9 mouse cellular contexts compared by ENCODE assay signal in genomic region chr17:79894054-79894453, GRCm38 (mm10). TPM values are rescaled to one million over a fixed set of nuclear protein-coding genes. Genes with fewer than 3 reads are reported as not detected.
DNase-seq lines count a peak whose midpoint lies in the region; ATAC-seq and TF ChIP-seq lines count a peak whose summit lies in the region.
"Had no signal": no experiment of that assay in that cellular context is flagged by ENCODE, and none has a peak within 500 bp of the region (broad histone marks: within the 10 kb centered on the region; RNA-seq: fewer than 3 reads in every experiment).

No protein-coding gene starts in this region.

- peak overlapping the region; percentile 90; the same call in 1 of the 2 replicates for H3K27ac ChIP-seq in layer of hippocampus, adult 2 months
- no peak overlapping the region for H3K27ac ChIP-seq in embryonic facial prominence, embryonic 12.5 days
- H3K27ac ChIP-seq in intestine, embryonic 15.5 days: no peak overlapping the region

- H3K36me3 ChIP-seq in embryonic facial prominence, embryonic 12.5 days: no peaks in the 10 kb centered on the region
- H3K36me3 ChIP-seq in intestine, embryonic 15.5 days: no peaks in the 10 kb centered on the region
- H3K36me3 ChIP-seq in myocyte (ENCODE audit: control insufficient read depth, insufficient read depth): no peaks in the 10 kb centered on the region

- peaks cover 61% of the 10 kb centered on the region for H3K79me2 ChIP-seq in myocyte (ENCODE audit: control insufficient read depth, insufficient read depth)

- H3K9ac ChIP-seq in embryonic facial prominence, embryonic 12.5 days: no peak overlapping the region
- H3K9ac ChIP-seq in intestine, embryonic 15.5 days: no peak overlapping the region

- no peak overlapping the region for H3ac ChIP-seq in myocyte (ENCODE audit: control insufficient read depth, insufficient read length)

- no peak for ATAC-seq in embryonic facial prominence, embryonic 12.5 days (ENCODE audit: insufficient number of reproducible peaks, insufficient read depth, low FRiP score, low TSS enrichment)
- ATAC-seq in intestine, embryonic 15.5 days: no peak
- ATAC-seq in megakaryocyte-erythroid progenitor cell, adult 5-6 weeks (replicated peaks; ENCODE audit: low FRiP score, low TSS enrichment, poor library complexity, severe bottlenecking): no peak

- H3K4me3 ChIP-seq in layer of hippocampus, adult 2 months: peak overlapping the region; percentile 91
- H3K4me3 ChIP-seq in embryonic facial prominence, embryonic 12.5 days: peak overlapping the region; percentile 94; the same call in 1 of the 2 replicates
- peak overlapping the region; percentile 84 for H3K4me3 ChIP-seq in intestine, embryonic 15.5 days (replicated peaks)
- peak overlapping the region; percentile 54 for H3K4me3 ChIP-seq in myocyte

- H3K27me3 ChIP-seq in embryonic facial prominence, embryonic 12.5 days: peaks cover 10% of the 10 kb centered on the region; the same call in 1 of the 2 replicates
- H3K27me3 ChIP-seq in intestine, embryonic 15.5 days (replicated peaks): no peaks in the 10 kb centered on the region
- H3K27me3 ChIP-seq in myocyte (ENCODE audit: control insufficient read depth, insufficient read depth, insufficient read length): no peaks in the 10 kb centered on the region

- peak overlapping the region; percentile 78 for H3K4me2 ChIP-seq in embryonic facial prominence, embryonic 12.5 days (replicated peaks)
- H3K4me2 ChIP-seq in intestine, embryonic 15.5 days (replicated peaks): peak overlapping the region; percentile 67
- H3K4me2 ChIP-seq in myocyte (ENCODE audit: low read depth): peak overlapping the region; percentile 89

- peaks cover 19% of the 10 kb centered on the region for H3K4me1 ChIP-seq in embryonic facial prominence, embryonic 12.5 days
- H3K4me1 ChIP-seq in intestine, embryonic 15.5 days (replicated peaks): peaks cover 7% of the 10 kb centered on the region; the same call in 1 of the 2 replicates

- no peaks in the 10 kb centered on the region for H3K9me3 ChIP-seq in embryonic facial prominence, embryonic 12.5 days
- H3K9me3 ChIP-seq in intestine, embryonic 15.5 days: no peaks in the 10 kb centered on the region

- intact Hi-C loops in gastrocnemius, postnatal 36 days (cut with DNase I): no loop called here

- no peak for DNase-seq in layer of hippocampus, adult 2 months (ENCODE audit: low spot score in 2 of 2)
- DNase-seq in layer of hippocampus, adult 9-10 months (ENCODE audit: low spot score): no peak
- DNase-seq in gastrocnemius, postnatal 36 days: no peak
- DNase-seq in layer of hippocampus, adult 8-10 months (ENCODE audit: low spot score in 2 of 2): no peak
- DNase-seq: thymus, postnatal 4 days had no signal

- no peak for TF ChIP-seq CTCF in layer of hippocampus, adult 2 months (conservative IDR thresholded peaks at IDR 0.05)

- TF ChIP-seq POLR2A in myocyte (IDR thresholded peaks at IDR 0.05; ENCODE audit: insufficient read length, low read depth): no peak

- 53% methylated on average over 4 of the region's 4 CpGs for WGBS in embryonic facial prominence, embryonic 12.5 days
- 42% methylated on average over 4 of the region's 4 CpGs for WGBS in intestine, embryonic 15.5 days

TF ChIP-seq in myocyte, 11 proteins besides CTCF, POLR2A, EP300 and RAD21:
- TF ChIP-seq REST (IDR thresholded peaks at IDR 0.05; ENCODE audit: insufficient read depth, insufficient read length) (no peak), USF1 (IDR thresholded peaks at IDR 0.05; ENCODE audit: low read depth) (no peak), MYOD1 (IDR thresholded peaks at IDR 0.05; ENCODE audit: control insufficient read depth in 1 of 3, insufficient read length in 2 of 3, low read depth in 2 of 3) (no peak), POLR2AphosphoS2 (IDR thresholded peaks at IDR 0.05; ENCODE audit: insufficient read length, low read depth) (no peak), SRF (IDR thresholded peaks at IDR 0.05; ENCODE audit: control insufficient read depth, insufficient read length, low read depth) (no peak), E2F4 (IDR thresholded peaks at IDR 0.05; ENCODE audit: insufficient read depth) (no peak), TCF3 (IDR thresholded peaks at IDR 0.05; ENCODE audit: insufficient read length, low read depth) (no peak), TCF12 (IDR thresholded peaks at IDR 0.05; ENCODE audit: insufficient read depth, poor library complexity, severe bottlenecking) (no peak), MYOG (IDR thresholded peaks at IDR 0.05; ENCODE audit: control insufficient read depth in 1 of 3, insufficient read depth in 1 of 3, insufficient read length in 2 of 3, low read depth in 2 of 3) (no peak), CEBPB (IDR thresholded peaks at IDR 0.05; ENCODE audit: insufficient read depth, poor library complexity, severe bottlenecking) (no peak), MAX (IDR thresholded peaks at IDR 0.05; ENCODE audit: low read depth) (no peak)

RNA-seq across cellular contexts. Expression of gene Atl2, which starts 1.9 kb away (rescaled TPM):
- total RNA-seq in layer of hippocampus, adult 2 months (2021): 10 to 100 TPM; 52.6 to 56.8 TPM
- 31.6 and 32.0 TPM in 2 replicates for polyA plus RNA-seq in embryonic facial prominence, embryonic 12.5 days (2016; fragmentation: Nextera tagmentation; extraction: Ambion mirVana)
- polyA plus RNA-seq in intestine, embryonic 15.5 days (2015; fragmentation: Nextera tagmentation; extraction: Ambion mirVana): 42.6 and 43.9 TPM in 2 replicates
- polyA plus RNA-seq in myocyte (2012; fragmentation: generic; extraction: Trizol): 13.9 TPM
- 100 to 1,000 TPM; 105 to 113 TPM for total RNA-seq in gastrocnemius, postnatal 36 days (2021)
- total RNA-seq in megakaryocyte-erythroid progenitor cell, adult 5-6 weeks (2014; fragmentation: Nextera tagmentation): 35.4 and 52.2 TPM in 2 replicates
- 41.9 and 50.5 TPM in 2 replicates for total RNA-seq in megakaryocyte-erythroid progenitor cell, adult 5-6 weeks (2017)
- 10 to 100 TPM; 53.6 to 57.1 (median 55.0) TPM for total RNA-seq in layer of hippocampus, adult 8-10 months (2022)
